Mouse (Mus musculus) neural tube, embryonic 12.5 days (tissue): Measurements from ENCODE around the gene Gm20662. TPM values are rescaled to one million over a fixed set of nuclear protein-coding genes. Genes with fewer than 3 reads are reported as not detected.

ENCODE experiments used
- ATAC-seq: fragments of 200-750 bp; cut with Nextera tagmentation; 2 replicates; pipeline ENCODE4 v1.8.0; 2017; ENCODE audit warnings: low read depth, mild to moderate bottlenecking, moderate TSS enrichment, moderate library complexity; ENCODE audit not compliant: low FRiP score
- H3K27ac ChIP-seq: fragments of 300-500 bp; sonication (generic); 2 replicates; pipeline ENCODE4 v1.5.1; 2016
- H3K27me3 ChIP-seq: fragments of 300-500 bp; sonication (generic); replicated peaks from 2 replicates; pipeline ENCODE4 v1.6.1; 2016; ENCODE audit warnings: mild to moderate bottlenecking
- H3K36me3 ChIP-seq: fragments of 300-500 bp; sonication (generic); 2 replicates; pipeline ENCODE4 v1.6.1; 2016; ENCODE audit warnings: mild to moderate bottlenecking
- H3K4me1 ChIP-seq: fragments of 300-500 bp; sonication (generic); 2 replicates; pipeline ENCODE4 v1.6.1; 2016
- H3K4me2 ChIP-seq: fragments of 300-500 bp; sonication (generic); replicated peaks from 2 replicates; pipeline ENCODE4 v1.6.1; 2016; ENCODE audit warnings: mild to moderate bottlenecking
- H3K4me3 ChIP-seq: fragments of 300-500 bp; sonication (generic); 2 replicates; pipeline ENCODE4 v1.5.1; 2016
- H3K9ac ChIP-seq: fragments of 300-500 bp; sonication (generic); 2 replicates; pipeline ENCODE4 v1.6.1; 2016; ENCODE audit warnings: mild to moderate bottlenecking
- H3K9me3 ChIP-seq: fragments of 300-500 bp; sonication (generic); 2 replicates; pipeline ENCODE4 v1.6.1; 2016; ENCODE audit warnings: mild to moderate bottlenecking
- WGBS: fragments of 180-500 bp; shearing (Covaris S2); methylation state at CpG from one replicate; pipeline ENCODE4 v1.1.7; 2016; 5-methylcytosine and 5-hydroxymethylcytosine counted together
- polyA plus RNA-seq: library from polyadenylated mRNA; unstranded; fragments of >200 nt; fragmentation: Nextera tagmentation; extraction: Ambion mirVana; gene quantifications from 2 replicates; pipeline ENCODE4 v1.2.1, GENCODE M21; 2016

The Gm20662 gene
- polyA plus RNA-seq, 1 experiment from 2014 or later, result 1.5 TPM

- Histone ChIP-seq H3K4me1 (peaks cover 40% of the 10 kb centered on the region), H3K9ac (0 out of 2 replicates have a peak overlapping the region, but pooled peaks have one; percentile 29), H3K27ac (peak overlapping the region; percentile 69), H3K27me3 (peaks cover 24% of the 10 kb centered on the region), H3K36me3 (no peaks in the 10 kb centered on the region), H3K4me2 (peak overlapping the region; percentile 88), H3K9me3 (no peaks in the 10 kb centered on the region), H3K4me3 (no peak overlapping the region)
- no peak for ATAC-seq
- 45% methylated on average over 7 of the region's 7 CpGs for WGBS
Observed at GRCm38 (mm10) chr9:107981684-107982605, 14.2 kb upstream of the Gm20662 start.

- H3K9me3 ChIP-seq, result no peaks in the 10 kb centered on the region
- H3K36me3 ChIP-seq, result no peaks in the 10 kb centered on the region
- 53% methylated on average over 14 of the region's 14 CpGs for WGBS
- peak within 1 kb of the TSS; percentile 29; the same call in 1 of the 2 replicates for H3K9ac ChIP-seq
- H3K4me1 ChIP-seq, result peaks cover 40% of the 10 kb centered on the region
- H3K27ac ChIP-seq, result peak within 1 kb of the TSS; percentile 69
- peaks cover 24% of the 10 kb centered on the region for H3K27me3 ChIP-seq
- peak within 1 kb of the TSS; percentile 62 for H3K4me3 ChIP-seq
- peak within 1 kb of the TSS; percentile 88 for H3K4me2 ChIP-seq
- no peak for ATAC-seq
Observed at GRCm38 (mm10) chr9:107982681-107983346, 13.3 kb upstream of the Gm20662 start, which contains the start of gene Gm20661. Gm20661 (plus strand) TSS chr9:107983058.

- WGBS, result 44% methylated on average over 4 of the region's 4 CpGs
- Histone ChIP-seq H3K4me3 (peak overlapping the region; percentile 62), H3K27ac (peak overlapping the region; percentile 69), H3K9ac (0 out of 2 replicates have a peak overlapping the region, but pooled peaks have one; percentile 29), H3K4me2 (peak overlapping the region; percentile 88), H3K36me3 (no peaks in the 10 kb centered on the region), H3K4me1 (peaks cover 40% of the 10 kb centered on the region), H3K9me3 (no peaks in the 10 kb centered on the region), H3K27me3 (peaks cover 24% of the 10 kb centered on the region)
- no peak for ATAC-seq
Observed at GRCm38 (mm10) chr9:107983421-107983890, 12.7 kb upstream of the Gm20662 start.

GRCm38 (mm10) chr9:107984052-107984753, 11.9 kb upstream of the Gm20662 start:
- Histone ChIP-seq H3K9me3 (no peaks in the 10 kb centered on the region), H3K4me3 (peak overlapping the region; percentile 62), H3K27me3 (peaks cover 24% of the 10 kb centered on the region), H3K4me1 (peaks cover 40% of the 10 kb centered on the region), H3K27ac (0 out of 2 replicates have a peak overlapping the region, but pooled peaks have one; percentile 1), H3K9ac (0 out of 2 replicates have a peak overlapping the region, but pooled peaks have one; percentile 17), H3K36me3 (no peaks in the 10 kb centered on the region), H3K4me2 (peak overlapping the region; percentile 88)
- no peak for ATAC-seq
- 66% methylated on average over 19 of the region's 19 CpGs for WGBS

- H3K9ac ChIP-seq, result peak overlapping the region; percentile 59
- peaks cover 40% of the 10 kb centered on the region for H3K4me1 ChIP-seq
- peak overlapping the region; percentile 62 for H3K4me3 ChIP-seq
- H3K27me3 ChIP-seq, result peaks cover 24% of the 10 kb centered on the region
- WGBS, result 64% methylated on average over 9 of the region's 9 CpGs
- H3K27ac ChIP-seq, result 0 out of 2 replicates have a peak overlapping the region, but pooled peaks have one; percentile 42
- ATAC-seq, result no peak
- no peaks in the 10 kb centered on the region for H3K36me3 ChIP-seq
- no peaks in the 10 kb centered on the region for H3K9me3 ChIP-seq
- peak overlapping the region; percentile 88 for H3K4me2 ChIP-seq
Observed at GRCm38 (mm10) chr9:107984754-107985055, 11.4 kb upstream of the Gm20662 start.

- H3K4me1 ChIP-seq, result peaks cover 40% of the 10 kb centered on the region
- peak within 1 kb of the TSS; percentile 88 for H3K4me2 ChIP-seq
- H3K27ac ChIP-seq, result peak within 1 kb of the TSS; percentile 42
- ATAC-seq, result peak; percentile 86
- H3K27me3 ChIP-seq, result peaks cover 24% of the 10 kb centered on the region
- H3K36me3 ChIP-seq, result no peaks in the 10 kb centered on the region
- WGBS, result under 1% methylated on average over 58 of the region's 58 CpGs
- H3K9me3 ChIP-seq, result no peaks in the 10 kb centered on the region
- peak within 1 kb of the TSS; percentile 62 for H3K4me3 ChIP-seq
- peak within 1 kb of the TSS; percentile 59 for H3K9ac ChIP-seq
Observed at GRCm38 (mm10) chr9:107985131-107986119, 10.7 kb upstream of the Gm20662 start, which contains the start of gene Inka1. Inka1 (minus strand) TSS chr9:107985879.

- ATAC-seq, result peak; percentile 74
- Histone ChIP-seq H3K4me1 (peaks cover 36% of the 10 kb centered on the region), H3K27ac (no peak overlapping the region), H3K4me2 (peak overlapping the region; percentile 88), H3K4me3 (peak overlapping the region; percentile 62), H3K9me3 (no peaks in the 10 kb centered on the region), H3K27me3 (peaks cover 24% of the 10 kb centered on the region), H3K9ac (no peak overlapping the region), H3K36me3 (no peaks in the 10 kb centered on the region)
- WGBS, result 6% methylated on average over 18 of the region's 18 CpGs
Observed at GRCm38 (mm10) chr9:107986376-107986775, 9.8 kb upstream of the Gm20662 start.

- Histone ChIP-seq H3K4me1 (peaks cover 23% of the 10 kb centered on the region; the same call in 1 of the 2 replicates), H3K9ac (no peak overlapping the region), H3K9me3 (no peaks in the 10 kb centered on the region), H3K4me3 (no peak overlapping the region), H3K36me3 (no peaks in the 10 kb centered on the region), H3K27me3 (peaks cover 24% of the 10 kb centered on the region), H3K27ac (no peak overlapping the region), H3K4me2 (no peak overlapping the region)
- no peak for ATAC-seq
- WGBS, result 69% methylated on average over 3 of the region's 3 CpGs
Observed at GRCm38 (mm10) chr9:107987950-107988349, 8.2 kb upstream of the Gm20662 start.

- Histone ChIP-seq H3K27me3 (no peaks in the 10 kb centered on the region), H3K4me1 (no peaks in the 10 kb centered on the region), H3K9ac (no peak within 1 kb of the TSS), H3K27ac (no peak within 1 kb of the TSS), H3K4me2 (no peak within 1 kb of the TSS), H3K9me3 (no peaks in the 10 kb centered on the region), H3K36me3 (no peaks in the 10 kb centered on the region), H3K4me3 (no peak within 1 kb of the TSS)
- ATAC-seq, result no peak
- WGBS, result 57% methylated on average over 2 of the region's 2 CpGs
Observed at GRCm38 (mm10) chr9:107992197-107992596, 4.0 kb upstream of the Gm20662 start, which contains the start of gene Cdhr4. Cdhr4 (plus strand) TSS chr9:107992497.

- Histone ChIP-seq H3K4me3 (no peak overlapping the region), H3K9ac (no peak overlapping the region), H3K27me3 (no peaks in the 10 kb centered on the region), H3K36me3 (no peaks in the 10 kb centered on the region), H3K27ac (no peak overlapping the region), H3K4me2 (no peak overlapping the region), H3K9me3 (no peaks in the 10 kb centered on the region), H3K4me1 (no peaks in the 10 kb centered on the region)
- 78% methylated on average over 11 of the region's 11 CpGs for WGBS
- ATAC-seq, result no peak
Observed at GRCm38 (mm10) chr9:107993013-107993412, 3.1 kb upstream of the Gm20662 start.

- 70% methylated on average over 2 of the region's 2 CpGs for WGBS
- Histone ChIP-seq H3K27me3 (no peaks in the 10 kb centered on the region), H3K4me3 (no peak overlapping the region), H3K9me3 (no peaks in the 10 kb centered on the region), H3K4me2 (no peak overlapping the region), H3K4me1 (no peaks in the 10 kb centered on the region), H3K36me3 (no peaks in the 10 kb centered on the region), H3K27ac (no peak overlapping the region), H3K9ac (no peak overlapping the region)
- no peak for ATAC-seq
Observed at GRCm38 (mm10) chr9:107994464-107994863, 1.7 kb upstream of the Gm20662 start.
